Mouse (Mus musculus): Measurements from ENCODE around the gene Map3k11. TPM values are rescaled to one million over a fixed set of nuclear protein-coding genes. Genes with fewer than 3 reads are reported as not detected.

Map3k11 gene
- polyA plus RNA-seq, 1 experiment from 2014 or later = 36.8 TPM

GRCm38 (mm10) chr19:5722848-5723425 is 34.4 kb downstream of the Map3k11 start:
- H3K4me1 ChIP-seq (ENCODE audit: insufficient read depth, low read depth, low read length) = peaks cover 27% of the 10 kb centered on the region
- no peaks in the 10 kb centered on the region for H3K27me3 ChIP-seq (replicated peaks; ENCODE audit: insufficient read depth, low read length)
- H3K27ac ChIP-seq (ENCODE audit: low read length) = no peak overlapping the region
- TF ChIP-seq EP300 (IDR thresholded peaks at IDR 0.05) = no peak
- TF ChIP-seq CTCF (IDR thresholded peaks at IDR 0.05) = no peak
- DNase-seq (ENCODE audit: low spot score) = no peak
- no peak overlapping the region for H3K4me3 ChIP-seq (ENCODE audit: low read depth, low read length)
- no peak for ATAC-seq
- 85% methylated on average over 7 of the region's 7 CpGs for WGBS
- H3K36me3 ChIP-seq (ENCODE audit: insufficient read depth, low read length) = peaks cover 20% of the 10 kb centered on the region; the same call in 1 of the 2 replicates
- H3K4me2 ChIP-seq (replicated peaks; ENCODE audit: low read depth, low read length) = no peak overlapping the region
- no peaks in the 10 kb centered on the region for H3K9me3 ChIP-seq (ENCODE audit: low read length)
- no peak overlapping the region for H3K9ac ChIP-seq (replicated peaks; ENCODE audit: low read depth)

GRCm38 (mm10) chr19:5723934-5724548 is 35.5 kb downstream of the Map3k11 start:
- peaks cover 36% of the 10 kb centered on the region for H3K4me1 ChIP-seq (ENCODE audit: insufficient read depth, low read depth, low read length)
- peak overlapping the region; percentile 56 for H3K4me3 ChIP-seq (ENCODE audit: low read depth, low read length)
- no peak for DNase-seq (ENCODE audit: low spot score)
- no peak for TF ChIP-seq EP300 (IDR thresholded peaks at IDR 0.05)
- H3K36me3 ChIP-seq (ENCODE audit: insufficient read depth, low read length) = peaks cover 20% of the 10 kb centered on the region; the same call in 1 of the 2 replicates
- no peak for ATAC-seq
- H3K27ac ChIP-seq (ENCODE audit: low read length) = peak overlapping the region; percentile 64; the same call in 1 of the 2 replicates
- H3K27me3 ChIP-seq (replicated peaks; ENCODE audit: insufficient read depth, low read length) = no peaks in the 10 kb centered on the region
- 0 out of 2 replicates have a peak overlapping the region, but pooled peaks have one; percentile 1 for H3K9ac ChIP-seq (replicated peaks; ENCODE audit: low read depth)
- 54% methylated on average over 4 of the region's 4 CpGs for WGBS
- H3K4me2 ChIP-seq (replicated peaks; ENCODE audit: low read depth, low read length) = peak overlapping the region; percentile 71
- H3K9me3 ChIP-seq (ENCODE audit: low read length) = no peaks in the 10 kb centered on the region

GRCm38 (mm10) chr19:5724549-5724941 is 36.0 kb downstream of the Map3k11 start:
- peak overlapping the region; percentile 66 for H3K9ac ChIP-seq (replicated peaks; ENCODE audit: low read depth)
- no peaks in the 10 kb centered on the region for H3K9me3 ChIP-seq (ENCODE audit: low read length)
- H3K27ac ChIP-seq (ENCODE audit: low read length) = peak overlapping the region; percentile 84
- WGBS = 36% methylated on average over 7 of the region's 7 CpGs
- H3K4me2 ChIP-seq (replicated peaks; ENCODE audit: low read depth, low read length) = peak overlapping the region; percentile 71
- peak overlapping the region; percentile 56 for H3K4me3 ChIP-seq (ENCODE audit: low read depth, low read length)
- peaks cover 36% of the 10 kb centered on the region for H3K4me1 ChIP-seq (ENCODE audit: insufficient read depth, low read depth, low read length)
- no peak for TF ChIP-seq CTCF (IDR thresholded peaks at IDR 0.05)
- TF ChIP-seq EP300 (IDR thresholded peaks at IDR 0.05) = no peak
- ATAC-seq (peak; percentile 62), DNase-seq (ENCODE audit: low spot score) (peak; percentile 88)
- no peaks in the 10 kb centered on the region for H3K27me3 ChIP-seq (replicated peaks; ENCODE audit: insufficient read depth, low read length)
- H3K36me3 ChIP-seq (ENCODE audit: insufficient read depth, low read length) = peaks cover 16% of the 10 kb centered on the region; the same call in 1 of the 2 replicates

- no peaks in the 10 kb centered on the region for H3K9me3 ChIP-seq (ENCODE audit: low read length)
- 52% methylated on average over 12 of the region's 12 CpGs for WGBS
- ATAC-seq = 0 out of 2 replicates have a peak, but pooled peaks have one; percentile 14
- peak; percentile 53 for DNase-seq (ENCODE audit: low spot score)
- TF ChIP-seq EP300 (IDR thresholded peaks at IDR 0.05) = no peak
- no peak for TF ChIP-seq CTCF (IDR thresholded peaks at IDR 0.05)
- H3K4me1 ChIP-seq (ENCODE audit: insufficient read depth, low read depth, low read length) = peaks cover 39% of the 10 kb centered on the region
- H3K4me2 ChIP-seq (replicated peaks; ENCODE audit: low read depth, low read length) = peak overlapping the region; percentile 71
- H3K4me3 ChIP-seq (ENCODE audit: low read depth, low read length) = peak overlapping the region; percentile 56
- H3K27me3 ChIP-seq (replicated peaks; ENCODE audit: insufficient read depth, low read length) = no peaks in the 10 kb centered on the region
- peak overlapping the region; percentile 84 for H3K27ac ChIP-seq (ENCODE audit: low read length)
- peaks cover 13% of the 10 kb centered on the region; the same call in 1 of the 2 replicates for H3K36me3 ChIP-seq (ENCODE audit: insufficient read depth, low read length)
- peak overlapping the region; percentile 66 for H3K9ac ChIP-seq (replicated peaks; ENCODE audit: low read depth)
Observed at GRCm38 (mm10) chr19:5725029-5725707, 36.6 kb downstream of the Map3k11 start.

GRCm38 (mm10) chr19:5725767-5726515 is 37.4 kb downstream of the Map3k11 start, which contains the start of gene Ehbp1l1:
Gene Ehbp1l1, minus strand, starts transcription at chr19:5726317.
- Histone ChIP-seq H3K4me1 (ENCODE audit: insufficient read depth, low read depth, low read length) (peaks cover 40% of the 10 kb centered on the region), H3K27me3 (replicated peaks; ENCODE audit: insufficient read depth, low read length) (no peaks in the 10 kb centered on the region), H3K4me3 (ENCODE audit: low read depth, low read length) (peak within 1 kb of the TSS; percentile 92), H3K9ac (replicated peaks; ENCODE audit: low read depth) (peak within 1 kb of the TSS; percentile 66), H3K36me3 (ENCODE audit: insufficient read depth, low read length) (peaks cover 5% of the 10 kb centered on the region; the same call in 1 of the 2 replicates), H3K27ac (ENCODE audit: low read length) (peak within 1 kb of the TSS; percentile 84), H3K9me3 (ENCODE audit: low read length) (no peaks in the 10 kb centered on the region), H3K4me2 (replicated peaks; ENCODE audit: low read depth, low read length) (peak within 1 kb of the TSS; percentile 90)
- peak; percentile 21; the same call in 1 of the 2 replicates for TF ChIP-seq CTCF (IDR thresholded peaks at IDR 0.05)
- TF ChIP-seq EP300 (IDR thresholded peaks at IDR 0.05) = no peak
- peak; percentile 84 for DNase-seq (ENCODE audit: low spot score)
- WGBS = 6% methylated on average over 47 of the region's 49 CpGs
- peak; percentile 56 for ATAC-seq

Measured in lung, postnatal 0 days (tissue).